Mouse (Mus musculus) kidney, embryonic 16.5 days (tissue): ENCODE measurements around the gene Kcne3. TPM values are rescaled to one million over a fixed set of nuclear protein-coding genes. Genes with fewer than 3 reads are reported as not detected.

Experiments
- ATAC-seq: fragments of 200-750 bp; cut with Nextera tagmentation; 2 replicates; pipeline ENCODE4 v1.8.0; 2017; ENCODE audit warnings: moderate TSS enrichment; ENCODE audit not compliant: low FRiP score, low TSS enrichment
- H3K27ac ChIP-seq: fragments of 300-500 bp; sonication (generic); 2 replicates; pipeline ENCODE4 v1.5.1; 2014; ENCODE audit warnings: low read length
- H3K27me3 ChIP-seq: fragments of 300-500 bp; sonication (generic); 2 replicates; pipeline ENCODE4 v1.6.1; 2014; ENCODE audit warnings: low read length, control low read depth, mixed read lengths; ENCODE audit not compliant: insufficient read depth
- H3K36me3 ChIP-seq: fragments of 300-500 bp; sonication (generic); 2 replicates; pipeline ENCODE4 v1.6.1; 2014; ENCODE audit warnings: low read length, control low read depth, mixed read lengths; ENCODE audit not compliant: insufficient read depth
- H3K4me1 ChIP-seq: fragments of 300-500 bp; sonication (generic); 2 replicates; pipeline ENCODE4 v1.6.1; 2014; ENCODE audit warnings: low read length, control low read depth, mixed read lengths; ENCODE audit not compliant: insufficient read depth
- H3K4me2 ChIP-seq: fragments of 300-500 bp; sonication (generic); replicated peaks from 2 replicates; pipeline ENCODE4 v1.6.1; 2014; ENCODE audit warnings: low read depth, low read length
- H3K4me3 ChIP-seq: fragments of 300-500 bp; sonication (generic); 2 replicates; pipeline ENCODE4 v1.5.1; 2014; ENCODE audit warnings: mild to moderate bottlenecking, low read length
- H3K9ac ChIP-seq: fragments of 300-500 bp; sonication (generic); replicated peaks from 2 replicates; pipeline ENCODE4 v1.6.1; 2014; ENCODE audit warnings: low read length
- H3K9me3 ChIP-seq: fragments of 300-500 bp; sonication (generic); 2 replicates; pipeline ENCODE4 v1.6.1; 2016; ENCODE audit warnings: low read length, control low read depth
- WGBS: fragments of 180-500 bp; shearing (Covaris S2); extraction: QIAGEN DNeasy Blood & Tissue Kit; methylation state at CpG from one replicate; pipeline ENCODE4 v1.1.7; 2014; 5-methylcytosine and 5-hydroxymethylcytosine counted together
- polyA plus RNA-seq: library from polyadenylated mRNA; unstranded; fragments of >200 nt; fragmentation: Nextera tagmentation; extraction: Ambion mirVana; gene quantifications from 2 replicates; pipeline ENCODE4 v1.2.1, GENCODE M21; 2015

Kcne3 gene
- polyA plus RNA-seq, 1 experiment from 2014 or later: 3.0 TPM

DNA sequence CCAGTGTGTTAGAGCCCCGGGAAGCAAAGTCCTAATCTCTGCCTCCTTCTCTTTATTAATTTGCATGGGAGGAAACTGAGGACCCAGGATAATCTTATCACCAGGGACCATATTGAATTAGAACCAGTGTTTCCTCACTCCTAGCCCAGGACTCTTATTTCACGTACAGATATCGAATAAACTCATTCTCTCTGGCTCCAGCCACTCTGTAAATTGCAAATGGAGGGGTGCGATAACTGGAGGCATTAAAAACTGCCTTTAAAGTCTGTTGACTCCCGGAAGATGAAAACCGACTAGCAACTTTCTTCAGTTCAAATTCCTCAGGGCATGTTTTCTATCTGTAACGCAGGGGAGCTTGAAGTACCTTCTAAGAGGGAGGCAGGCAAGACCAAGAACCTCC is 3.1 kb downstream of the Kcne3 start:
- 59% methylated on average over 7 of the region's 7 CpGs for WGBS
- no peak for ATAC-seq
- Histone ChIP-seq H3K4me2 (peak overlapping the region; percentile 84), H3K27ac (no peak overlapping the region), H3K36me3 (no peaks in the 10 kb centered on the region), H3K9ac (no peak overlapping the region), H3K4me3 (peak overlapping the region; percentile 50), H3K9me3 (no peaks in the 10 kb centered on the region), H3K27me3 (peaks cover 34% of the 10 kb centered on the region), H3K4me1 (peaks cover 13% of the 10 kb centered on the region)

DNA sequence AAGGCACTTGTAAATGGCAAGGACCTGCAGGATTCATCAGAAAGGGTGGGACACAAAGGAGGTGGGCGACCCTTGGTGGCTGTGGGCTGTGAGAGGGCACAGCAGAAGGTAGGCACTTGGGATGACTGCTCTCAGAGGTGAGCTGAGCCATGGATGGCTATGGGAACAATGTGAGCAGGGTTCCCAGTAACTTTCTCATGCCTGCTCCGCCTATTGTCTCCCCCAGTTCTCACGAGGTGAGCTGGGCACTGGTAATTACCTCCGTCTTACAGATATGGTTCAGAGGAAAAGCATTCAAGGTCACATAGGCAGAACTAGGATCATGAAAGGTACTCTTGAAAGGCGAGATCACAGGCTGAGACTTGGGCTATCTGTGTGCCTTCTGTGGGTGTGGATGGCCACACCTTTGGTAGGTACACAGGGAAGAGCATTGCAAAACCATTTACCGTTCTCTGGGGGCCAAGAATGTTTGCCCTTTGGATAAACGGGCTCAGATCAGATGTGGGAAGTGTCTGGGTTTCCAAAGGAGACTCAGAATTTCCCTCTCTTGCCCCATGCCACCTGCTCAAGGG is 3.6 kb downstream of the Kcne3 start:
- Histone ChIP-seq H3K27me3 (peaks cover 34% of the 10 kb centered on the region), H3K4me2 (no peak overlapping the region), H3K9ac (no peak overlapping the region), H3K9me3 (no peaks in the 10 kb centered on the region), H3K4me1 (peaks cover 13% of the 10 kb centered on the region), H3K27ac (no peak overlapping the region), H3K4me3 (no peak overlapping the region), H3K36me3 (no peaks in the 10 kb centered on the region)
- ATAC-seq: no peak
- 70% methylated on average over 7 of the region's 7 CpGs for WGBS

DNA sequence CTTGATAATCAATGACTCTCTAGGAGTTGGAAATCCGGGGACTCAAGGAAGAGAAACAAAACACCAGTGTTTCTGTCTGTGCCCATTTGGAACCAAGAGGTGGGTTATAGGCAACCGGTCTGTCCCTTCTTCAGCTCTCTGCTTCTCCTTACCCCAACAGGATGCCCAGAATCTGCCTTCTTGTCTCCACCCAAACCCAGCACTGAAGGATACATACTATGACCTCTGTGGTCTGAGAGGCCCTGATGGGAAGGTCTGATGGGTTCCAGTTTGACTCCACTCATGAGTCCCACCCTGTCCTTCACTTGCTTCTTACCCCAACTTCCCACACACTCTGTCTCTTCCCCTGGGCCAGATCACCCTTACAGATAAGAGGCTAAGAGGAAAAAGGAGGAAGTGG is 4.9 kb downstream of the Kcne3 start:
- no peak overlapping the region for H3K4me3 ChIP-seq
- no peak overlapping the region for H3K27ac ChIP-seq
- H3K36me3 ChIP-seq: no peaks in the 10 kb centered on the region
- no peak for ATAC-seq
- H3K4me2 ChIP-seq: no peak overlapping the region
- no peaks in the 10 kb centered on the region for H3K9me3 ChIP-seq
- peaks cover 34% of the 10 kb centered on the region for H3K27me3 ChIP-seq
- H3K9ac ChIP-seq: no peak overlapping the region
- WGBS: 79% methylated on average over 2 of the region's 2 CpGs
- peaks cover 13% of the 10 kb centered on the region for H3K4me1 ChIP-seq

DNA sequence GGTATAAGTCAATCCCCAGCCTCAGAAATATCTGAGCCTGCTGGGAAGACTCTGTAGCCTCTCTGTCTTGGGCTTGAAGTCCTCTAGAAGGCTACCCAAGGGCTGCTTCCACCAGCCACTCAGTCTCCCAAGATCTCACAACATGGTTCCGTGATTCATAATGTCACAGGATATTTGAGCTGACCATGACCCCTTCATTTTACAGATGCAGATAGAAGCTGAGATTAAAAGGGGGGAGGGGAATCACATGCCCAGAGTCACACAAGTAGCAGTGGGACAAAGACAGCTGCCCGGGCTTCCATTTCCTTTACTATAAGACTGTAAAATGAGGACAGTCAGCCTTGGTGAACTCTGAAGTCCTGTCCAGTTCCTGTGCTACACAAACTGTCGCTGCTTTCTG is 5.3 kb downstream of the Kcne3 start:
- no peak overlapping the region for H3K4me2 ChIP-seq
- 56% methylated on average over 3 of the region's 3 CpGs for WGBS
- H3K9me3 ChIP-seq: no peaks in the 10 kb centered on the region
- peaks cover 13% of the 10 kb centered on the region for H3K4me1 ChIP-seq
- no peak overlapping the region for H3K9ac ChIP-seq
- H3K36me3 ChIP-seq: no peaks in the 10 kb centered on the region
- no peak for ATAC-seq
- H3K27me3 ChIP-seq: peaks cover 34% of the 10 kb centered on the region
- H3K27ac ChIP-seq: no peak overlapping the region
- H3K4me3 ChIP-seq: no peak overlapping the region

DNA sequence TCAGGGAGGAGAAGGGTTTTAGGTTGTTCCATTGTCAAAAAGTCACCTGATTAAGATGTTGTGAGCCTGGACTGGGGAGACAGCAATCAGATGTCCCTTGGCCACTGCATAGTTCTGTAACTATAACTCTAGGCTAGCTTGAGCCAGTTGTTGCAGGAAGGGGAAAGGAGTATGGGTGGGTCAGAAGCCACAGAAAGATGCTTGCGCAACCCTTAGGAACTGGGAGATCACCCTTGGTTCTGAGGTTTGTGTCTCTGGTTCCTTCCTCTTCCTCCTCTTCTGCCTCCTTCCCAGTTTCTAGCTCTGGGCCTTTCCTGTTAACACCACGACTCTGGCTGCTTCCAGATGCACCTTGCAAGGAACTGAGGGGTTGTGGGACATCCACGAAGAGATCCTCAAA is 6.1 kb downstream of the Kcne3 start:
- no peak for ATAC-seq
- Histone ChIP-seq H3K36me3 (no peaks in the 10 kb centered on the region), H3K9ac (no peak overlapping the region), H3K27ac (no peak overlapping the region), H3K4me2 (no peak overlapping the region), H3K4me1 (peaks cover 13% of the 10 kb centered on the region), H3K4me3 (no peak overlapping the region), H3K27me3 (peaks cover 28% of the 10 kb centered on the region), H3K9me3 (no peaks in the 10 kb centered on the region)
- 84% methylated on average over 3 of the region's 3 CpGs for WGBS

DNA sequence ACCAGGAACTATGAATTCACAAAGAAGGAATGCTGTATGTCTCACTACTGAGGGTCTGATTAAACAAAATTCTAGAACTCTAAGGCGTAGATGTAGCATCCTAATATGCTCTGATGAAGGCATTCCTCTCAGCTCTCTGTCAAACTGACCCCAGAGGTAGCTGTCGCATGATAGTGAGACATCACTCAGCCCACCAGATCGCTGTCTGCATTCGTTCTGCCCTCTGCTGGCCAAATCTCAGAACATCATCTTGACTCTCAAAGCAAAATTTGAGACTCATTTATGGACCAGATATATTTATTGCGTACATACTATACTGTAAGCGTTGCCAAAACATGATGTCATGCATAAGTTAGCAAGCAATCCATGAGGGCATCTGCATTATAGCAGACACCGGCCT is 11.3 kb downstream of the Kcne3 start:
- no peak for ATAC-seq
- Histone ChIP-seq H3K4me2 (no peak overlapping the region), H3K4me3 (no peak overlapping the region), H3K4me1 (no peaks in the 10 kb centered on the region), H3K27ac (no peak overlapping the region), H3K9ac (no peak overlapping the region), H3K9me3 (no peaks in the 10 kb centered on the region), H3K27me3 (no peaks in the 10 kb centered on the region), H3K36me3 (no peaks in the 10 kb centered on the region)
- 18% methylated on average over 7 of the region's 7 CpGs for WGBS

DNA sequence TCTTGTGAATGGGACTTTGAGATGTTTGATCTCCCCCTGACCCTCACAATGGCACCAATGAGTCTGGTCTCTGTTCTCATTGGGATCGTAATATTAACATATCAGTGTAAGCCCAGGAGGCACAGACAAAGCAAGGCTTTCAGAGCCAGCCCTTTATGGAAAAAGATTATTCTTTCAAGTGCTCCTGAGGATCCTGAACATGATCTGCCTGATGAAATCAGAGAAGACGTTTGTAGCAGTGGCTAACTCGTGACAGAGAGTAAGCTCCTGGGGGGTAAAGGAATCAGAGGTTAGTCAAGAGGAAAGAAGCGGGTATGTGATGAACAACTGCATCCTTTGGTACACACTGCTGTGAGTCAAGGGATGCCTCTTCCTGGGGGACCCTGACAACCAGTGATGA is 13.9 kb downstream of the Kcne3 start:
- no peaks in the 10 kb centered on the region for H3K4me1 ChIP-seq
- no peak overlapping the region for H3K9ac ChIP-seq
- WGBS: 33% methylated on average over 4 of the region's 4 CpGs
- ATAC-seq: no peak
- no peaks in the 10 kb centered on the region for H3K9me3 ChIP-seq
- no peak overlapping the region for H3K4me2 ChIP-seq
- H3K4me3 ChIP-seq: no peak overlapping the region
- no peaks in the 10 kb centered on the region for H3K36me3 ChIP-seq
- H3K27ac ChIP-seq: no peak overlapping the region
- no peaks in the 10 kb centered on the region for H3K27me3 ChIP-seq

DNA sequence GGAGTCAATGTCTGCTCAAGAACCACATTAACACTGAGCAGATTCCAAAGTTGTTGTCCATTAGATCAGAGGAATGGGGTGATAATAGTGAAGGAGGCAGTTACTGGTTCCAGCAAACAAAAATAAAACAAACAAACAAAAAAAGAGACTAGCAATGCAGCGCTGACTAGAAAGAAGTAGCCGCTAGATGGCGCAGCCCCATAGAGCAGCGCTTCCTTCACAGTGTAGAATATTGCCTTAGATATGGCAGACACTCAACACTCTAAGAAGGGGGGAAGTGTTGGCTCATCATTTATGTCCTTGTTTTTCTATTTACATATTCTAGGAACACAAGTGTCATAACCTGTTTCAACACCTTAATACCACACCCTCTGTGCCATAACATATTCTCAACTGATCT is 14.5 kb downstream of the Kcne3 start:
- no peak overlapping the region for H3K4me3 ChIP-seq
- no peak overlapping the region for H3K4me2 ChIP-seq
- 0 out of 2 replicates have a peak, but pooled peaks have one; percentile 39 for ATAC-seq
- no peaks in the 10 kb centered on the region for H3K4me1 ChIP-seq
- H3K27me3 ChIP-seq: no peaks in the 10 kb centered on the region
- 3% methylated on average over 4 of the region's 4 CpGs for WGBS
- H3K27ac ChIP-seq: no peak overlapping the region
- no peak overlapping the region for H3K9ac ChIP-seq
- no peaks in the 10 kb centered on the region for H3K9me3 ChIP-seq
- no peaks in the 10 kb centered on the region for H3K36me3 ChIP-seq

DNA sequence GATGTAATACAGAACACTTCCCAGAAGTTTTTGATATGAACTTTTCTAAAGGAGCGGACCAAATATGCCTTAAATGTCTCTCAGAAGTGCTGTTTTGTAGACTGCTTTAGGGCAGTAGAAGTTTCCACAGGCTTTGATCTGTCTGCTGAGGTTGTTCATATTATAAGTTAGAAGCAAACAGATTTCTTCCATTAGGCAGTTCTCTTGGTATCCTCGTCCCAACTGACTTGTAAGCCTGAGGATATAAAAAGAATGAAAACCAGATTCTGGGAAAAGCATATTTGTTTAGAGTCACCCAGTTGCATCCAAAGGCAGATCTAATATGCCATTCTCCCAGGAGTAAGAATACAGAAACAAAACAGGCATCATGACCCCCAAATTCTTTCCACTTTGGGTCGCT is 24.9 kb downstream of the Kcne3 start:
- no peaks in the 10 kb centered on the region for H3K27me3 ChIP-seq
- WGBS: 87% methylated on average over 3 of the region's 3 CpGs
- H3K36me3 ChIP-seq: no peaks in the 10 kb centered on the region
- H3K4me2 ChIP-seq: no peak overlapping the region
- H3K4me3 ChIP-seq: no peak overlapping the region
- no peak overlapping the region for H3K27ac ChIP-seq
- no peaks in the 10 kb centered on the region for H3K4me1 ChIP-seq
- ATAC-seq: no peak
- no peaks in the 10 kb centered on the region for H3K9me3 ChIP-seq
- H3K9ac ChIP-seq: no peak overlapping the region

DNA sequence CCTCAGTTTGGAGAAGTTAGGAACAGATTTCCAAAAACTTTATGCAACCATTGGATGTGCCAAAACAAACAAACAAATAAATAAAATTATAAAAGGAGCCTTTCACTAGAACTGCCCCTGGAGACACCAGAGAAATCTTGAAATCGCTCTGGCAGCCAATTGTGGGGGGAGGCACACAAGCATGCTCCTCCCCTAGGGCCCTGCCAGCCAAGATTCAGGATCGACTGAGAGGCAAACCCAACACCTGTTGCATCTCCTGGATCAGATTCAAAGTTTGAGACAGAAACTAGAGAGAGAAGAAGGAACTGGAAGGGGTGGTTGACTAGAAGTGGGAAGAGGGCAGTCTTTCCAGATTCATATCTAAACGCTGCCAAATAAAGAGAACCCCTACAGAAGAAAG is 27.3 kb downstream of the Kcne3 start:
- no peak overlapping the region for H3K4me2 ChIP-seq
- no peak for ATAC-seq
- H3K4me1 ChIP-seq: no peaks in the 10 kb centered on the region
- WGBS: 53% methylated on average over 3 of the region's 3 CpGs
- H3K9ac ChIP-seq: no peak overlapping the region
- H3K9me3 ChIP-seq: no peaks in the 10 kb centered on the region
- H3K27me3 ChIP-seq: no peaks in the 10 kb centered on the region
- no peak overlapping the region for H3K27ac ChIP-seq
- no peak overlapping the region for H3K4me3 ChIP-seq
- H3K36me3 ChIP-seq: no peaks in the 10 kb centered on the region
